Mouse (Mus musculus) CH12.LX (cell line): ENCODE measurements around the gene Stra8. TPM values are rescaled to one million over a fixed set of nuclear protein-coding genes. Genes with fewer than 3 reads are reported as not detected.
A peak's percentile ranks its signal among the peaks of the same experiment; 100 is the strongest.

Experiments
- DNase-seq: peaks from one replicate; pipeline ENCODE4 v3.0.0-alpha.2; 2013; ENCODE audit errors: extremely low read depth
- H3K27ac ChIP-seq: 2 replicates; pipeline ENCODE4 v1.5.1; 2012; ENCODE audit warnings: low read depth, mild to moderate bottlenecking, control low read depth, moderate library complexity; ENCODE audit not compliant: insufficient read depth
- H3K27me3 ChIP-seq: replicated peaks from 2 replicates; pipeline ENCODE3; 2012; ENCODE audit warnings: inconsistent platforms
- H3K36me3 ChIP-seq, 2 experiments: replicated peaks in 1 of 2; 2 replicates each; pipeline versions ENCODE3 to v1.6.1; 2012; ENCODE audit warnings: inconsistent platforms in 1 of 2, low read length in 1 of 2, mild to moderate bottlenecking in 1 of 2, mixed read lengths in 1 of 2, moderate library complexity in 1 of 2; ENCODE audit not compliant: control insufficient read depth in 1 of 2, insufficient read depth in 1 of 2
- H3K4me1 ChIP-seq, 2 experiments: 2 replicates each; pipeline ENCODE4 v1.6.1; 2012; ENCODE audit warnings: inconsistent platforms in 1 of 2, moderate library complexity in 1 of 2; ENCODE audit not compliant: insufficient read depth in 2 of 2, control insufficient read depth in 1 of 2
- H3K4me2 ChIP-seq: 2 replicates; pipeline ENCODE4 v1.6.1; 2012; ENCODE audit warnings: low read depth, mild to moderate bottlenecking, control low read depth; ENCODE audit not compliant: poor library complexity, insufficient read depth, severe bottlenecking
- H3K4me3 ChIP-seq, 3 experiments: fragments of 150-350 bp in 1 of 3; sonication (generic) in 1 of 3; replicated peaks in 1 of 3; 2 replicates each; pipeline versions ENCODE3 to v1.5.1; 2011 to 2012; ENCODE audit warnings: low read depth in 2 of 3, low read length in 2 of 3, mild to moderate bottlenecking in 2 of 3, moderate library complexity in 2 of 3, control low read depth in 1 of 3, improper control_type of control experiment in 1 of 3, inconsistent platforms in 1 of 3, mixed read lengths in 1 of 3; ENCODE audit not compliant: poor library complexity in 1 of 3
- H3K79me2 ChIP-seq: replicated peaks from 2 replicates; pipeline ENCODE4 v1.6.1; 2012; ENCODE audit warnings: mild to moderate bottlenecking, moderate library complexity; ENCODE audit not compliant: control insufficient read depth, poor library complexity, insufficient read depth, severe bottlenecking; ENCODE audit errors: extremely low read depth
- H3K9ac ChIP-seq: 2 replicates; pipeline ENCODE4 v1.6.1; 2012; ENCODE audit warnings: low read depth, mild to moderate bottlenecking, control low read depth, moderate library complexity; ENCODE audit not compliant: insufficient read depth
- H3K9me3 ChIP-seq: replicated peaks from 2 replicates; pipeline ENCODE3; 2012; ENCODE audit warnings: low read length, inconsistent platforms, mixed read lengths
- BHLHE40 ChIP-seq: IDR thresholded peaks from 2 replicates; pipeline ENCODE4 v1.6.1; 2011; ENCODE audit warnings: mild to moderate bottlenecking, low read depth, low read length, improper control_type of control experiment
- CHD1 ChIP-seq: IDR thresholded peaks from 2 replicates; pipeline ENCODE4 v1.6.1; 2012; ENCODE audit warnings: low read depth, low read length, improper control_type of control experiment, inconsistent platforms
- CHD2 ChIP-seq: IDR thresholded peaks from 2 replicates; pipeline ENCODE4 v1.6.1; 2011; ENCODE audit warnings: low read length, improper control_type of control experiment
- CTCF ChIP-seq, 2 experiments: IDR thresholded peaks in 1 of 2; conservative IDR thresholded peaks in 1 of 2; 2 replicates each; pipeline ENCODE4 v1.5.1; 2011 to 2012; ENCODE audit warnings: low read depth in 2 of 2, low read length in 2 of 2, improper control_type of control experiment in 1 of 2, inconsistent platforms in 1 of 2, mild to moderate bottlenecking in 1 of 2, moderate library complexity in 1 of 2
- E2F4 ChIP-seq: IDR thresholded peaks from 2 replicates; pipeline ENCODE4 v1.6.1; 2011; ENCODE audit warnings: low read depth, low read length, improper control_type of control experiment; ENCODE audit not compliant: insufficient replicate concordance
- ELF1 ChIP-seq: IDR thresholded peaks from 2 replicates; pipeline ENCODE4 v1.6.1; 2014; ENCODE audit warnings: low read depth, mild to moderate bottlenecking, inconsistent platforms, low read length, improper control_type of control experiment
- ETS1 ChIP-seq: conservative IDR thresholded peaks from 2 replicates; pipeline ENCODE4 v1.6.1; 2012; ENCODE audit warnings: low read depth, mild to moderate bottlenecking, inconsistent platforms, low read length, improper control_type of control experiment, moderate library complexity
- HCFC1 ChIP-seq: IDR thresholded peaks from 2 replicates; pipeline ENCODE4 v1.6.1; 2012; ENCODE audit warnings: low read depth, mild to moderate bottlenecking, inconsistent platforms, low read length, improper control_type of control experiment
- IRF4 ChIP-seq: IDR thresholded peaks from 2 replicates; pipeline ENCODE4 v1.6.1; 2014; ENCODE audit warnings: low read depth, mild to moderate bottlenecking, inconsistent platforms, low read length, improper control_type of control experiment
- JUN ChIP-seq: IDR thresholded peaks from 2 replicates; pipeline ENCODE4 v1.6.1; 2011; ENCODE audit warnings: low read depth, mild to moderate bottlenecking, low read length, improper control_type of control experiment, moderate library complexity; ENCODE audit not compliant: insufficient read depth
- MAZ ChIP-seq: IDR thresholded peaks from 2 replicates; pipeline ENCODE4 v1.6.1; 2012; ENCODE audit warnings: low read depth, mild to moderate bottlenecking, inconsistent platforms, low read length, improper control_type of control experiment, moderate library complexity
- MEF2A ChIP-seq: IDR thresholded peaks from 2 replicates; pipeline ENCODE4 v1.6.1; 2014; ENCODE audit warnings: low read depth, mild to moderate bottlenecking, inconsistent platforms, low read length, improper control_type of control experiment, borderline replicate concordance
- MYC ChIP-seq: IDR thresholded peaks from 2 replicates; pipeline ENCODE4 v1.6.1; 2011; ENCODE audit warnings: low read depth, mild to moderate bottlenecking, improper control_type of control experiment, low read length
- NELFE ChIP-seq: IDR thresholded peaks from 2 replicates; pipeline ENCODE4 v1.6.1; 2011; ENCODE audit warnings: low read depth, low read length, improper control_type of control experiment
- POLR2AphosphoS2 ChIP-seq: IDR thresholded peaks from 2 replicates; pipeline ENCODE4 v1.6.1; 2011; ENCODE audit warnings: low read depth, low read length, improper control_type of control experiment
- RAD21 ChIP-seq: IDR thresholded peaks from 2 replicates; pipeline ENCODE4 v1.6.1; 2011; ENCODE audit warnings: low read depth, mild to moderate bottlenecking, low read length, improper control_type of control experiment, moderate library complexity
- RCOR1 ChIP-seq: conservative IDR thresholded peaks from 2 replicates; pipeline ENCODE4 v1.6.1; 2012; ENCODE audit warnings: low read depth, mild to moderate bottlenecking, inconsistent platforms, low read length, improper control_type of control experiment
- SIN3A ChIP-seq: IDR thresholded peaks from 2 replicates; pipeline ENCODE4 v1.6.1; 2012; ENCODE audit warnings: low read length, improper control_type of control experiment, inconsistent platforms
- SMC3 ChIP-seq: IDR thresholded peaks from 2 replicates; pipeline ENCODE4 v1.6.1; 2011; ENCODE audit warnings: low read depth, low read length, improper control_type of control experiment
- TBP ChIP-seq: conservative IDR thresholded peaks from 2 replicates; pipeline ENCODE4 v1.6.1; 2011; ENCODE audit warnings: low read depth, low read length, improper control_type of control experiment
- TCF12 ChIP-seq: IDR thresholded peaks from 2 replicates; pipeline ENCODE4 v1.6.1; 2014; ENCODE audit warnings: low read depth, mild to moderate bottlenecking, inconsistent platforms, low read length, improper control_type of control experiment
- USF1 ChIP-seq: IDR thresholded peaks from 2 replicates; pipeline ENCODE4 v1.6.1; 2014; ENCODE audit warnings: low read depth, mild to moderate bottlenecking, inconsistent platforms, low read length, improper control_type of control experiment
- ZNF384 ChIP-seq: IDR thresholded peaks from 2 replicates; pipeline ENCODE4 v1.6.1; 2012; ENCODE audit warnings: low read depth, low read length, improper control_type of control experiment, inconsistent platforms
- dilution Hi-C: fragments of 300-500 bp; cut with MboI; formaldehyde crosslinking; loops from 2 replicates; pipeline ENCODE4 v1.14.3; 2020; ENCODE audit warnings: low sequenced_read_pairs; ENCODE audit not compliant: extremely low pct_unique_long_range_greater_than_20kb, extremely low pct_ligation_motif_present
- in situ Hi-C: fragments of 300-500 bp; cut with MboI; formaldehyde crosslinking; loops from 3 replicates; pipeline ENCODE4 v1.14.3; 2019; ENCODE audit warnings: low sequenced_read_pairs, low pct_ligation_motif_present, low pct_unique_long_range_greater_than_20kb, mixed read lengths
- polyA plus RNA-seq: library from polyadenylated mRNA; unstranded; fragments of >175 nt; gene quantifications from 2 replicates; pipeline ENCODE4 v1.2.1, GENCODE M21; 2012; ENCODE audit warnings: low read depth; ENCODE audit not compliant: insufficient read length
- total RNA-seq, 2 experiments: library from RNA; depleted of rRNA; stranded (reverse); fragments of 300-350 nt in 1 of 2; fragments of >200 nt in 1 of 2; gene quantifications; 2 replicates each; pipeline ENCODE4 v1.2.3; 2012 to 2014

Stra8 gene
- total and polyA plus RNA-seq, 3 experiments = 0.08 to 0.77 TPM; not detected in 1

DNA sequence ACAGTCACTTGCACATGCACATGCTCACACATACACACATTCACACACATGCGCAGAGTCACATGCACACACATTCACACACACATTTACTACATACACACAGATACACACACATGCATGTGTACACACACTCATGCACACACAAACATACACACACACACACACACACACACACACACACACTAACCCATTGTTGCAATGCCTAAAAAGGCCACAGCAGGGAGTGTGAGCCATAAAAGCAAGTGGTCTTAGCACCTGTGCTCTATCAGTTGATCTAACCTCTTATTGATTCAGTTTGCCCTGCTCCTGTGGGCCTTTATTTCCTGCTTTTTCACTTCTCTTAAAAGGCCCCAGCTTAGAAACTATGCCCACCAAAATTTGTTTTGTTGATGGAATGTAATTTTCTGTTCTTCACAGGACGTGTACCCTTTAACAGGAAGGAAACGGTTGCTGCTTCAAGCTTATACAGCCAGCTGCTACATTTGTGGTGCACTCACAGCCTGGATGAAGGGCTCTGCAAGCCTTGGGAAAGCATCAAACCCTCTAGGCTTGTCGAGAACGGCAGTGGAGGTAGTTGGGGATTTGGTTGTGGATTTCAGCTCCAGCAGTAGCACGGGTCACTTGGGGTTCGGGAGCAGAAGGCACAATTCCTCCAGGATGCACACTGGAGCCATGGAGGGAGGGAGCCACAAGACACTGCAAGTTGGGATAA lies 32.1 kb downstream of the Stra8 start:
- no peak for DNase-seq
- H3K4me3 ChIP-seq = peak overlapping the region in 1 of 3 experiments; percentile 39
- H3K27me3 ChIP-seq = no peaks in the 10 kb centered on the region
- H3K36me3 ChIP-seq = no peaks in the 10 kb centered on the region
- no peak overlapping the region for H3K4me2 ChIP-seq
- H3K9me3 ChIP-seq = no peaks in the 10 kb centered on the region
- no peak for TF ChIP-seq SIN3A
- peak in 1 of 2 experiments; percentile 30; a peak in 1 of 4 replicates for TF ChIP-seq CTCF (conservative IDR thresholded peaks at IDR 0.05 in 1 of 2, IDR thresholded peaks at IDR 0.05 in 1 of 2; ENCODE audit: low read depth in 2 of 2, low read length in 2 of 2)
- in situ Hi-C loops = no loop called here
- dilution Hi-C loops = no loop called here
- no peak overlapping the region for H3K27ac ChIP-seq
- H3K79me2 ChIP-seq = no peaks in the 10 kb centered on the region
- H3K4me1 ChIP-seq = peaks cover 19 to 55% of the 10 kb centered on the region in 2 experiments
- H3K9ac ChIP-seq = no peak overlapping the region

DNA sequence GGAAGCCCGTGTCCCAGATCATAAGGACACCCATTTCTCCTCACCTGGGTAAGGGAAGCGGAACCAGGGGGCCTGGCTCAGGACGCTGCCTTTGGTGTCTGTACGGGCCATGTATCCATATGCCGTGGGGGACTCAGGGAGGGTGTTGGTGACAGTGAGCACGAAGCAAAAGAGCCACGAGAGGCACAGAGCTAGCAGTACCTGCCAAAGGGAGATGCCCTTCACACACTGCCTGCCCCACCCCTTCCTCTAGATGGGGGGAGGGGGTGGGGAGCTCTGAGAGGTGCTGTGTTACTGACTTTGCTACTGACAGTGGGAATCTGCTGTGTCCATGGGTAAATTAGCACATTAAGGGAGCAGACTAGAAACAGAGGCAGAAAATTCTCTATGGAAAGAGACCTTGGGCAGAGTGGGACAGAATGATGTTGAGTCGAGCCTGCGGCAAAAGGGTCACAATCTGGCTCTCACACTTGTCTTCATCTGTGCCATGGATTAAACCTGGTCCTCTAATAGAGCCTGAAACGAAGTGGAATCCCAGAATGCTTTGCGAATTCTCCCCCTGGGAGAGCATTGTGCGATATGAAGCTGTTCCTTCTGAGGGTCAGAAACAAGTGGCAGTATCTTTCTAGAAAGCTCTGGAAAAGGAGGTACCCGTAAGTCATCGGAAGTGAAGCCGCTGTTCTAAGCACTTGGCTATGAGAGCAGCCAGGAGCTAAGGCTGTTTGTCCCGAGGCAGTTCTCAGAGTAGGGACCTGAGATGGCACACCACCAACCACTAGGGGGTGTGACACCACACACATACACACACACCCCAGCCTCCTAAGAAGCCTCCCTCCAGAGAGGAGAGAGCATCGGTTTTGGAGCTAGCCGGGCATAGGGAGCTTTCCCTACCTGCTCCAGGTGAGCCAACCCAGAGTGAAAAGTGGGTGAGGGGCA lies 35.2 kb downstream of the Stra8 start:
- peak; percentile 80 for DNase-seq

DNA sequence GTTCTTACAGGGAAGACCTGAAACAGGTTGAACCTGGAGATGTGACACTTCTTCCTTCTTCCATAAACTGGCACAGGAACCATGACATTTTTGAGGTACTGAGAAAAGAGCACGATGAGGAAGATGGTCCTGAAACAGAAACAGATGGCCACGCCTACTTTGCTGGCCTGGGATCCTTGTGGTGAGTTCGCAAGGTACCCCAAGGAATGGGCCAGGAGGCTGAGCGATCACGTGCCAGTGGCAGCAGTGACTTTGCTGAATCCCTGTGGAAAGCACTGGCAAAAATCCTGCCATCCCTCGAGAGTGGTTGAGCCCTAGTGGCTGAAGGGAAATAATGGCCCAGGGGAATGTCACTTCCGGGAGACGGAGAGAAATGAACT lies 35.9 kb downstream of the Stra8 start:
- H3K79me2 ChIP-seq = no peaks in the 10 kb centered on the region
- H3K36me3 ChIP-seq = no peaks in the 10 kb centered on the region
- H3K27ac ChIP-seq = peak overlapping the region; percentile 0; the same call in 1 of the 2 replicates
- no peak overlapping the region for H3K9ac ChIP-seq
- no peaks in the 10 kb centered on the region for H3K9me3 ChIP-seq
- H3K4me2 ChIP-seq = peak overlapping the region; percentile 53
- dilution Hi-C loops = no loop called here
- in situ Hi-C loops = no loop called here
- H3K4me1 ChIP-seq = peaks cover 19 to 55% of the 10 kb centered on the region in 2 experiments
- peak overlapping the region; percentile 30 to 47 (median 43) for H3K4me3 ChIP-seq
- peak; percentile 34 for DNase-seq
- no peaks in the 10 kb centered on the region for H3K27me3 ChIP-seq
- TF ChIP-seq CTCF (conservative IDR thresholded peaks at IDR 0.05 in 1 of 2, IDR thresholded peaks at IDR 0.05 in 1 of 2; ENCODE audit: low read depth in 2 of 2, low read length in 2 of 2) = no peak
- peak; percentile 7; the same call in 1 of the 2 replicates for TF ChIP-seq ETS1
- TF ChIP-seq E2F4 = no peak
- TF ChIP-seq HCFC1 = no peak
- TF ChIP-seq RCOR1 = no peak; the same call in 1 of the 2 replicates
- no peak for TF ChIP-seq CHD2
- TF ChIP-seq ELF1 = peak; percentile 38; the same call in 1 of the 2 replicates
- no peak for TF ChIP-seq IRF4
- TF ChIP-seq JUN = no peak
- TF ChIP-seq SIN3A = peak; percentile 50; the same call in 1 of the 2 replicates
- no peak for TF ChIP-seq MEF2A
- TF ChIP-seq TCF12 = 0 out of 2 replicates have a peak, but pooled peaks have one; percentile 26
- TF ChIP-seq ZNF384 = no peak
- 0 out of 2 replicates have a peak, but pooled peaks have one; percentile 43 for TF ChIP-seq CHD1
- no peak for TF ChIP-seq POLR2AphosphoS2

More for the DNA sequence above, 35.2 kb downstream of the Stra8 start:
- dilution Hi-C loops = no loop called here
- H3K79me2 ChIP-seq = no peaks in the 10 kb centered on the region
- no peak for TF ChIP-seq TBP
- TF ChIP-seq USF1 = no peak
- TF ChIP-seq MAZ = no peak
- peak; percentile 66 for TF ChIP-seq RAD21
- TF ChIP-seq CHD1 = no peak
- no peak for TF ChIP-seq POLR2AphosphoS2
- no peak for TF ChIP-seq E2F4
- peak; percentile 23; the same call in 1 of the 2 replicates for TF ChIP-seq TCF12
- peak; percentile 76 for TF ChIP-seq SMC3
- TF ChIP-seq BHLHE40 = 0 out of 2 replicates have a peak, but pooled peaks have one; percentile 2
- peak; percentile 22; the same call in 1 of the 2 replicates for TF ChIP-seq NELFE
- TF ChIP-seq MYC = 0 out of 2 replicates have a peak, but pooled peaks have one; percentile 40
- TF ChIP-seq CTCF (conservative IDR thresholded peaks at IDR 0.05 in 1 of 2, IDR thresholded peaks at IDR 0.05 in 1 of 2; ENCODE audit: low read depth in 2 of 2, low read length in 2 of 2) = peak; percentile 35 to 87
- TF ChIP-seq, all 38 proteins: peak for 7
- Histone ChIP-seq H3K9ac (no peak overlapping the region), H3K36me3 (no peaks in the 10 kb centered on the region), H3K4me2 (peak overlapping the region; percentile 53), H3K27ac (no peak overlapping the region), H3K4me3 (peak overlapping the region; percentile 30 to 47 (median 43)), H3K4me1 (peaks cover 19 to 55% of the 10 kb centered on the region in 2 experiments), H3K9me3 (no peaks in the 10 kb centered on the region), H3K27me3 (no peaks in the 10 kb centered on the region)
- in situ Hi-C loops = no loop called here
